Mouse (Mus musculus) intestine, embryonic 15.5 days (tissue): Measurements from ENCODE around the gene Slc35b1. TPM values are rescaled to one million over a fixed set of nuclear protein-coding genes. Genes with fewer than 3 reads are reported as not detected.

Experiments used
- ATAC-seq: fragments of 200-750 bp; cut with Nextera tagmentation; 2 replicates; pipeline ENCODE4 v1.8.0; 2017; ENCODE audit warnings: moderate TSS enrichment, moderate library complexity
- H3K27ac ChIP-seq: fragments of 300-500 bp; sonication (generic); 2 replicates; pipeline ENCODE4 v1.5.1; 2015; ENCODE audit warnings: mild to moderate bottlenecking, inconsistent platforms
- H3K27me3 ChIP-seq: fragments of 300-500 bp; sonication (generic); replicated peaks from 2 replicates; pipeline ENCODE4 v1.6.1; 2015; ENCODE audit warnings: inconsistent platforms
- H3K36me3 ChIP-seq: fragments of 300-500 bp; sonication (generic); 2 replicates; pipeline ENCODE4 v1.6.1; 2015; ENCODE audit warnings: inconsistent platforms
- H3K4me1 ChIP-seq: fragments of 300-500 bp; sonication (generic); replicated peaks from 2 replicates; pipeline ENCODE4 v1.6.1; 2015; ENCODE audit warnings: inconsistent platforms
- H3K4me2 ChIP-seq: fragments of 300-500 bp; sonication (generic); replicated peaks from 2 replicates; pipeline ENCODE4 v1.6.1; 2015; ENCODE audit warnings: mild to moderate bottlenecking, inconsistent platforms
- H3K4me3 ChIP-seq: fragments of 300-500 bp; sonication (generic); replicated peaks from 2 replicates; pipeline ENCODE4 v1.5.1; 2015; ENCODE audit warnings: inconsistent platforms
- H3K9ac ChIP-seq: fragments of 300-500 bp; sonication (generic); 2 replicates; pipeline ENCODE4 v1.6.1; 2015; ENCODE audit warnings: inconsistent platforms
- H3K9me3 ChIP-seq: fragments of 300-500 bp; sonication (generic); 2 replicates; pipeline ENCODE4 v1.6.1; 2016; ENCODE audit warnings: inconsistent platforms
- WGBS: fragments of 180-500 bp; shearing (Covaris S2); methylation state at CpG from one replicate; pipeline ENCODE4 v1.1.7; 2015; 5-methylcytosine and 5-hydroxymethylcytosine counted together
- polyA plus RNA-seq: library from polyadenylated mRNA; unstranded; fragments of >200 nt; fragmentation: Nextera tagmentation; extraction: Ambion mirVana; gene quantifications from 2 replicates; pipeline ENCODE4 v1.2.1, GENCODE M21; 2015

Gene Slc35b1
- polyA plus RNA-seq, 1 experiment from 2014 or later = 103 TPM

DNA sequence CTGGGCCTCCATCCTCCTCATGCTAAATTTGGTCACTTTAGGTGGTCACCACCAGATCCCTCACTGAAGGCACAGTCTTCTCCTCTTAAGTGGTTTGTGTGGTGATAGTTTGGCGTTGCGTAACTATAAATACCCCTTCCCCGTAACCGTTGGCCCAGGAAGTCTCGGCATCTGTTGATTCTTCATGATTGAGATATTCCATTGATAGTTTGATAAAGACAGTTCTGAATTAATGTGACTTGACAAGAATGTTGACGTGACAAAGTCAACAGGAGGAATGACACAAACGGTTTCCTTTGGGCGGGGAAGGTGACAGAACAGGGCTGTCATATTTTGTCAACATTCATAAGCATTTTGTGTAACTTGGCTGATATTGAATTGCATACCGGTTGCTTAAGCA lies 31.3 kb upstream of the Slc35b1 start:
- no peak overlapping the region for H3K4me2 ChIP-seq
- no peak for ATAC-seq
- H3K4me3 ChIP-seq = no peak overlapping the region
- H3K9me3 ChIP-seq = no peaks in the 10 kb centered on the region
- H3K27me3 ChIP-seq = no peaks in the 10 kb centered on the region
- H3K36me3 ChIP-seq = 0 out of 2 replicates have a peak, but pooled peaks cover 2% of the 10 kb centered on the region
- H3K4me1 ChIP-seq = peaks cover 20% of the 10 kb centered on the region
- no peak overlapping the region for H3K27ac ChIP-seq
- WGBS = 86% methylated on average over 9 of the region's 9 CpGs
- no peak overlapping the region for H3K9ac ChIP-seq

DNA sequence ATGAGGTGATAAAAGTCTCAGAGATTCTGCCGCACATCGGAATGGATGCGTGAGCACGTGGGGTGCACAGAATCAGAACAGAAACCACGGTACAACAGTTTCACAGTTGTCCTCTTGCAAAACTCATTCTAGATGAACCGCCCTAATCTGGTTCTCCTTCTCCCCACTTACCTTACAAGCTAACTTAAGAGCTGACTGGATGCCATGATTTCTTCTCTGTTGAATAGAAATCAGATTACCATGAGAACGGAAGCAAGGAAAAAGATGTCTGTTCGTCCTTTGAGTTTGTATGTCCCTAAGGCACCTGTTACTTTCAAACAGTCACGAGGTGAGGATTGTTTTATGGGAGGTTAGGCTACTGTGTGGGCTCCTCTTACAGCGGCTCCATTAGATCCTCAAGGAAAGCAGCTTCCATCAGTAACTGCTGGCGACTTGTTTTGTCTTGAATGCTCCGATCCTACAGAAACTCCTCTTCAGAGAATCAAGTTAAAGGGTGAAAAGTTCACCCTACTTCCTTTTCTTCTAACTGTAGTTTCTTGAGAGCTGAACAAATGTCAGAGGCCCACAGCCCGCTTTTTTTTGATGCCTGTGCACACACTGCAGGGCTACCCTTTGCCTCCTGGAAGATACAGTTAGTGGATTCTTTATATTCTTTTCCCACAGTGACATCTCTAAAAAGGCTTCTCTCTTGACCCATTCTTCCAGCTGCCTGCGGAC lies 30.1 kb upstream of the Slc35b1 start:
- H3K27me3 ChIP-seq = no peaks in the 10 kb centered on the region
- H3K4me3 ChIP-seq = no peak overlapping the region
- WGBS = 71% methylated on average over 14 of the region's 14 CpGs
- H3K4me2 ChIP-seq = no peak overlapping the region
- no peak for ATAC-seq
- H3K4me1 ChIP-seq = peaks cover 22% of the 10 kb centered on the region
- no peaks in the 10 kb centered on the region for H3K36me3 ChIP-seq
- H3K9me3 ChIP-seq = no peaks in the 10 kb centered on the region
- H3K27ac ChIP-seq = no peak overlapping the region
- H3K9ac ChIP-seq = no peak overlapping the region

DNA sequence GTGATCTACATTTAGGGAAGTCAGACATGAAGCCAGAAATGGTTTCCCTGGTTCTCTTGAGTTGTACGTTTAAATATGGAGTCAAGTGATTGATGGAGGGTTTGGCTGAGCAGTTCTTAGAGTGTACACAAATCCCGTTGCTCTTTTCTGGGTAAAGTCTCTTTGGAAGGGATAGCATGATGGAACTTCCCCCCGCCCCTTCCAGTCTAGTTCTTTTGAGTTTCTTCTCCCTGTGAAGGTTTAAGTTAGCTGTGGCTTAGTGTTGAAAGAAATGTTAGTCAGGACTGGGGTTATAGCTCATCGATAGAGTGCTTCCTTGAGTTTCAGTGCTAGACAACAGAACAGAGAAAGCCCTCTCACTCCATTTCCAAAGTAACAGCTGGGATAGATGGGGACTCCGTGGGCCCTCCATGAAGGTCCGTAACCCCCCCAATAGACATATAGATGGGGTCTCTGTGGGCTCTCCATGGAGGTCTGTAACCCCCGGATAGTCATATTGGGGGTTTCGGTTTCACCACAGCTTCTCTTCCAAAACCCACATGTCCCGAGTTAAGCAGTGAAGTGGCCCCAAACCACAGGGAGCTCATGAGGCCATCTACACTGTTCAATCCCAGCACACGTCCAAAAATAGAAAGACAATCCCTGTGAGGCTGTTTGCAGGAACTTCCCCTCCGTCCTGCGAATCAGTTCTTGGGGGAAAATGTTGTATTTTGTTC lies 29.4 kb upstream of the Slc35b1 start:
- Histone ChIP-seq H3K4me2 (no peak overlapping the region), H3K27ac (no peak overlapping the region), H3K9me3 (no peaks in the 10 kb centered on the region), H3K4me3 (no peak overlapping the region), H3K27me3 (no peaks in the 10 kb centered on the region), H3K36me3 (no peaks in the 10 kb centered on the region), H3K9ac (no peak overlapping the region), H3K4me1 (peaks cover 19% of the 10 kb centered on the region)
- no peak for ATAC-seq
- WGBS = 77% methylated on average over 12 of the region's 12 CpGs

DNA sequence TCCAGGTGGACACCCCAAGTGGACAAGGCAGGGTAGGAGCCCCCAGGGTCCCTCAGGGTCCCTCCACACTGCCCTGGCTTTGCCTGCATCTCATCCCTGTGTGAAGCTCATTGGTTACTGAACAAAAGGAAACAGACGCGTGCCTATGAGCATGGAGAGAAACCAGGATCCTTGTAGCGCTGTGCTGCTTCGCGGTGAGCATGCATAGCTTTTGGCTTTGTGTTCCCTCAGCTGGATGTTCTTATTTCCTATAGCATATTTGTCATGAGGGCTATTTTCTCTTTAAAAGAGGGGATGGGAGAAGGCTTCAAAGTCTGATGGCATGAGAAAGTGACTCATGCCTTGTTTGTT lies 28.9 kb upstream of the Slc35b1 start:
- Histone ChIP-seq H3K4me1 (peaks cover 15% of the 10 kb centered on the region), H3K36me3 (no peaks in the 10 kb centered on the region), H3K27ac (no peak overlapping the region), H3K4me3 (no peak overlapping the region), H3K27me3 (no peaks in the 10 kb centered on the region), H3K9ac (no peak overlapping the region), H3K4me2 (no peak overlapping the region), H3K9me3 (no peaks in the 10 kb centered on the region)
- WGBS = 91% methylated on average over 5 of the region's 5 CpGs
- ATAC-seq = no peak

DNA sequence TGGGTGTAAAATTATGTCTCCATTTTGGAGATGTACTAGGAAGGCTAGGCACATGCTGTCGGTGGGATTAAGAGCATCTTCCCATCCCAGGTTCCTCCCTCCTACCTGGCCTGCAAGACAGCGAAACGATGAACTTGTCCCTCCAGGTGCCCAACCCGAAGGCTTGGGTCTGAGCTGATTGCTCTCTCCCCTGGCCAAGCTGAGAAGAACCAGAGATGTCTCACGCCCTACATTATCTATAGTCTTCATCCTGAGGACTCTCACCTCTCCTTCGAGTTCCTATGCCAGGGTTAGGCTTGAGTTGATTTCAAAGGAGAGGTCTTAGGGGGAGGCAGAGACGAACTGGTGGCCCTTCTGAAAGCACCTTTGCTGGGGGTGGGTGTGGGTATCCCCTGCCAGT lies 28.5 kb upstream of the Slc35b1 start:
- ATAC-seq = no peak
- Histone ChIP-seq H3K9ac (no peak overlapping the region), H3K27me3 (no peaks in the 10 kb centered on the region), H3K4me1 (peaks cover 12% of the 10 kb centered on the region), H3K27ac (no peak overlapping the region), H3K4me3 (no peak overlapping the region), H3K9me3 (no peaks in the 10 kb centered on the region), H3K4me2 (no peak overlapping the region), H3K36me3 (no peaks in the 10 kb centered on the region)
- WGBS = 88% methylated on average over 7 of the region's 7 CpGs

DNA sequence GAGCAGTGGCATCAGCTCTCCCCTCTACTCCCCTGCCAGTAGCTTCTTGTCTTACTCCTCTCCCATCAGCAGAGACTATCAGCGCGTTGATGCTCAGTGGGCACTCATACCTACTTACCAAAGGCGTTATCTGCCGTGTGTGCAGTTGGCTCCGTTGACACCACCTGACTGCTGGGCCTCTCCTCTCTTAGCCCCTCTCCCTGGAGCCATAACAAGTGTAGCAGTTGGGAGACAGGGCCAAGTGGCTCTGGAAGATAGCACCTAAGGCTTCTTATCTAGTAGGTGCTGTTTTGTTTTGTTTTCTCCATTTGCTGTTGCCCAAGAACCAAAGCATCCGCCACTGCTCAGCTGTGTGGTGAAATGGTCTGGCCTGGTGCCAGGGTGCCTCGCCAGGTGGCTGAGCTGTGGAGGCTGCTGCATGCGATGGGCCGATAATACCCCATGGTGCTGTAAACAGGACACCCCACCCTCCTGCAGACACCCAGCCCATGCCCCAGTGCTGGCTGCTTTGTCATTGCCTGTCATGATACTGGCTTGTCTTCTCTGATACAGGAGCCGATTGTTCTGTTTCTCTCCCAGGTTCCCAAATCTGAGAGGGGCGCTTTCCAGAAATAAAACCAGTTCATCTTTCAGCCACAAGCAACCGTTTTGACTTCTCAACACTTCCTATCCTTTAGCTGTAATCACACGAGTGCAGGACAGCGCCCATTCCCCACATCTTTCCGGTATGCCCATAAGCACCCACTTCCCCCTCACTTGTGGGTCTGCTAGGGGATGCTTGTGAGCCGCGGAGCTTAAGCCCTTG lies 27.8 kb upstream of the Slc35b1 start:
- H3K4me2 ChIP-seq = no peak overlapping the region
- H3K4me3 ChIP-seq = no peak overlapping the region
- 75% methylated on average over 17 of the region's 17 CpGs for WGBS
- peaks cover 12% of the 10 kb centered on the region for H3K4me1 ChIP-seq
- no peaks in the 10 kb centered on the region for H3K36me3 ChIP-seq
- H3K27ac ChIP-seq = no peak overlapping the region
- H3K9ac ChIP-seq = no peak overlapping the region
- ATAC-seq = peak; percentile 88
- H3K9me3 ChIP-seq = no peaks in the 10 kb centered on the region
- H3K27me3 ChIP-seq = no peaks in the 10 kb centered on the region

DNA sequence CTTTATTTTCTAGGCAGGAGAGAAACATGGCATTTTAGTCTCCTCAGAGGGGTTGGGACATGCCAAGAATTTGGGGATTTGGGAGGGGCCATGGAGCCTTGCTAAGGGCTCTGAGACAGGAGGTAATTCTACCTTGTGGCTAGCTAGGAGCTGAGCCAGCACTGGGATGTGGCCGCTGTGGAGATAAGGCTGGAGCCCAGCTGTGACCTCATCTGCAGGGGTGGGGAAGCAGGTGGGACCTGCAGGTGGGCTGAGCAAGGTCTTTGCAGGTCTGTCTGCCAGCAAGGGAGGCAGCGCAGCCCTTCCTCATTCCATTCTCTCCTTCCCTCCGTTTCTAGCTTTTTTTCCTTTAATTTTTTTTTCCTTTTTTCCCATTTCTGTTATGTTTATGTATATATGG lies 26.2 kb upstream of the Slc35b1 start:
- Histone ChIP-seq H3K9ac (no peak overlapping the region), H3K36me3 (no peaks in the 10 kb centered on the region), H3K4me1 (peaks cover 13% of the 10 kb centered on the region), H3K4me2 (no peak overlapping the region), H3K4me3 (no peak overlapping the region), H3K9me3 (no peaks in the 10 kb centered on the region), H3K27ac (no peak overlapping the region), H3K27me3 (no peaks in the 10 kb centered on the region)
- ATAC-seq = no peak
- WGBS = 40% methylated on average over 3 of the region's 3 CpGs

DNA sequence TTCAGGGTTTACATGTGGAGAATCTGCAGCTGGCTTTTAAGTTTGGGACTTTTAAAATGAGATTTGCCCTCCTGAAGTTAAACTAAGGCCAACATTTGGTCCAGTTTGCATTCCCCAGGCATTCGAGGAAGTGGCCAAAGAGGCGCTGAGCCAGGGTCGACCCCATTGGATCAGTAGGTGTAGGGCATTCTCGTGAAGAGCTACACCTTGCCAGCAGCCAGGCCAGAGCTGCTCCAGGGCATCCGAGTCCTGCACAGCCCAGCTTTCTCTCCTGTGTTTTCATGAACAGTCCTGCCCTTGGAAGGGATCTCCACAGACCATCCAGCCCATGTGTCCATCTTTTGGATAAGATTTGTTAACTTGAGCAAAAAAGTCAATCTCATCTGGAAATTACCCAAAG lies 20.1 kb upstream of the Slc35b1 start:
- no peak overlapping the region for H3K9ac ChIP-seq
- no peak overlapping the region for H3K4me2 ChIP-seq
- H3K4me3 ChIP-seq = no peak overlapping the region
- H3K36me3 ChIP-seq = no peaks in the 10 kb centered on the region
- peaks cover 32% of the 10 kb centered on the region for H3K4me1 ChIP-seq
- WGBS = 82% methylated on average over 5 of the region's 5 CpGs
- no peaks in the 10 kb centered on the region for H3K27me3 ChIP-seq
- H3K9me3 ChIP-seq = no peaks in the 10 kb centered on the region
- ATAC-seq = no peak
- no peak overlapping the region for H3K27ac ChIP-seq

DNA sequence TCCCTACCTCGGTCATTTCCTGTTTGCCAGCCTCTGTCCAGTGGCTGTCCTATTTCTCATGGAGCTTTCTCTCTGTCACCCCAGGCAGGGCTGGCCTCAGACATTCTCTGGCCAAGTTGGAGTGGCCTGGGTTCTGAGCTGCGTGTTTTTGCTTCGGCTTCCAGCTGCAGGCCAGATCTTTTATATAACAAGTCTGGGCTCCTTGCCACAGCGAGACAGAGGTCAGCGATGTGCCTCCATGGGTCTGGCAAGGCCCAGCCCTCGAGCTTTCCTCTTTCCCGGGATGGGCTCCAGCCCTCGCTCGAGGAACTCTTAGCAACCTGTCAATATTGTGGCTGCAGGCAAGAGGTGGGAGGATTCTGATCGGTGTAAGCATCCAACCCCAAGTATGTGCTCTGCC lies 18.9 kb upstream of the Slc35b1 start:
- Histone ChIP-seq H3K4me1 (peaks cover 41% of the 10 kb centered on the region), H3K4me2 (no peak overlapping the region)
- ATAC-seq = peak; percentile 39; the same call in 1 of the 2 replicates

DNA sequence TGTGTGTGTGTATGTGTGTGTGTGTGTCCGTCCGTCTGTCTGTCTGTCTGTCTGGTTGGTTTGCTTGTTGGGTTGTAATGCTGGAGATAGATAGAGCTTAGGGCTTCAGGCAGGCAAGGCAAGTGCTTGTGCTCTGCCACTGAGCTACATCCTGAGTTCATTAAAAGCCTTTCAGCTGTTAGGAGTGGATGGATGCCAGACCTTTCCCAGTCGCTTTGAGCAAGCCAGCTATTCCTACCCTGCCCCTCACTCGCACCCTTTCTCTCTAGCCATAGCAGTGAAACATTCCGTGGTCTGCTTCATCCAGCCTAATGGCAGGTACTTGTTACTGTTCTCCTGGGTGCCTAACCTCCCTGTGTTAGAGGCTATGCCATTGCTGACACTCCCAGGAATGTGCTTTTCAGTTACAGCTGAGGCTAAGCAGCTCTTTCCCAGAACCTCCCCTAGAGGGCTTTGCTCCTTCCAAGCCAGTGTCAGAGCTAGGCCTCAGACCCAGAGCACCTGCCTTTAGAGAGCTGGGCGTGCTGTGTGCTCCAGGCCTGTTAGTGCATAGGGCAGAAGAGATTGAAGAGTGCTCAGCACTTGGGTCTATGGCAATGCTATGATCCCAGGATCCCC lies 18.1 kb upstream of the Slc35b1 start:
- H3K4me1 ChIP-seq = peaks cover 41% of the 10 kb centered on the region
- H3K4me3 ChIP-seq = no peak overlapping the region
- H3K27ac ChIP-seq = peak overlapping the region; percentile 58; the same call in 1 of the 2 replicates
- 66% methylated on average over 6 of the region's 6 CpGs for WGBS
- H3K9ac ChIP-seq = no peak overlapping the region
- no peaks in the 10 kb centered on the region for H3K9me3 ChIP-seq
- no peak overlapping the region for H3K4me2 ChIP-seq
- ATAC-seq = no peak
- no peaks in the 10 kb centered on the region for H3K27me3 ChIP-seq
- no peaks in the 10 kb centered on the region for H3K36me3 ChIP-seq

More for the DNA sequence above, 18.9 kb upstream of the Slc35b1 start:
- peak overlapping the region; percentile 58 for H3K27ac ChIP-seq
- H3K9ac ChIP-seq = no peak overlapping the region
- WGBS = 60% methylated on average over 10 of the region's 10 CpGs
- H3K36me3 ChIP-seq = no peaks in the 10 kb centered on the region
- H3K4me3 ChIP-seq = no peak overlapping the region
- H3K27me3 ChIP-seq = no peaks in the 10 kb centered on the region
- H3K9me3 ChIP-seq = no peaks in the 10 kb centered on the region

DNA sequence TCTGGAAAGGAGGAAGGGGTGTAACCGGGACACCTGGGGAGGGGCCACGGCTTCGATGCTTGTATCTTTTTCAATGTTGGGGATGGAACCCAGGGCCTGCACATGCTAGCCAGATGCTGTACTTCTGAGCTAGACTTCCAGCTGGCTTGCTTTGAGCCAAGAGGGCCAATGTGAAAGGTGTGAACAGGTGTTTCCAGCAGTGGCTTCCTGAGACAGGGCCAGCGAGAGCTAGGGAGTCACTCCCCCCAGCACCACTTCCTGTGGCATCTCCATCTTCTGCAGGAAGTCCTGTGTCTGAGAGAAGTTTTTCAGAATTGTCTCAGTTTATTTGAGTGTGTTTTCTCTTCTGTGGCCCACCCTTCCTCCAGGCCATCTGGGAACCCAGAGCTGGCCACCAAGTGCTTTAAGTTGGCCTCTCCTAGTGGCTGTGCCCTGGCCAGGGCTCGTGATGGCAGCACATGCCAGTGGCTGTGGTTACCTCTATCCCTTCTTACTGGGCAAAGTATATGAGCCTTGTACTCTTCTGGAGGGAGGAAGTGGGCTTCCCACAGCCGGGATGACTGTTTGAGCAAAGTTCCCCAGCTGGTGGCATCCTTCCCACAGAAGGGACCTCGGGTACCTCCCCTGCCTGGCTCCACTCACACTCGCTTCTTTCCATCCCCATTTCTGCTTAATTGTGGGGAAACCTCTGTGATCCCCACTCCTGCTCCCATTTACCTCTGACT lies 17.3 kb upstream of the Slc35b1 start:
- H3K36me3 ChIP-seq = no peaks in the 10 kb centered on the region
- no peaks in the 10 kb centered on the region for H3K27me3 ChIP-seq
- no peaks in the 10 kb centered on the region for H3K9me3 ChIP-seq
- WGBS = 85% methylated on average over 8 of the region's 8 CpGs
- no peak overlapping the region for H3K4me3 ChIP-seq
- H3K4me2 ChIP-seq = no peak overlapping the region
- H3K4me1 ChIP-seq = peaks cover 41% of the 10 kb centered on the region
- no peak overlapping the region for H3K27ac ChIP-seq
- H3K9ac ChIP-seq = no peak overlapping the region
- no peak for ATAC-seq
